Mouse (Mus musculus): Measurements from ENCODE around the gene Atp10a. TPM values are rescaled to one million over a fixed set of nuclear protein-coding genes. Genes with fewer than 3 reads are reported as not detected.

Atp10a gene
- polyA plus RNA-seq, 1 experiment from 2014 or later, result 1.2 TPM

DNA sequence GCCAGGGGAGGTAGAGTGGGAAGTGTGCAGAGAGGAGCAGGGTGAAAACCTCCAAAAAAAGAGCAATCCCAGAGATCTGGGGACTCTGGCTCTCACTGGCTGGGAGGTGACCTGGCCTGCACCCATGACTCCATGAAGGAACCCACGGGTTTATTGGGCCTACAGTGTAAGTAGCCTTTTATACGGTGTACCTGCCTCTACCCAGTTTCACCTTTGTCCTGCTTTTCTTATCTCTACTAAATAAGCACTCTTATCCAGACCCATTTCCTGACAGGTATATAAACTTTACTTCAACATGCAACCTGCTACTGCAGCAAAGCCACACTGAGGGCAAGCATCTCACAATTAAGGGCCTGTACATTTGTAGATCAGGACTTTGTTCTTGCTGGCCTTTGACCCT, 184.4 kb downstream of the Atp10a start:
- Histone ChIP-seq H3K4me1 (peaks cover 28% of the 10 kb centered on the region), H3K36me3 (replicated peaks) (no peaks in the 10 kb centered on the region), H3K4me3 (no peak overlapping the region), H3K9me3 (no peaks in the 10 kb centered on the region), H3K27me3 (replicated peaks) (no peaks in the 10 kb centered on the region), H3K9ac (no peak overlapping the region), H3K4me2 (no peak overlapping the region), H3K27ac (no peak overlapping the region)
- WGBS, result 87% methylated on average over 2 of the region's 2 CpGs
- ATAC-seq (replicated peaks), result no peak

DNA sequence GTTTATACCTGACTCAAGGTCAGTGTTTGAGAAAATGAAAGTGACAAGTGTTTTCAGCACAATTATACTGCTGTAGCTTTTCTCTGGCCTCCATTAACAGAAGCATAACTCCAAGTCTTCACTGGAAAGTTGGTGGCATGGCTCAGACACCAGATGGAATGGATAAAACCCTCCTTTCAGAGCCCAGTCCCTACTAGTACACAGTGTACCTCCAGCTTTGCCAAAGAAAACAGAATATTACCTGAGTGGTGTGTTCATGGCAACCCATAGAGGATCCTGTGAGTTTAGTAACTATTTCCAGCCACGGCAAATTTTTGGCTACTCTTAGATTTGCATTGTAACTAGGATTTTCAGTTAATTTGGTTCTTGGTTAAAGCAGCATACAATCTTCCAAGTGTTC, 185.1 kb downstream of the Atp10a start:
- no peak overlapping the region for H3K4me2 ChIP-seq

DNA sequence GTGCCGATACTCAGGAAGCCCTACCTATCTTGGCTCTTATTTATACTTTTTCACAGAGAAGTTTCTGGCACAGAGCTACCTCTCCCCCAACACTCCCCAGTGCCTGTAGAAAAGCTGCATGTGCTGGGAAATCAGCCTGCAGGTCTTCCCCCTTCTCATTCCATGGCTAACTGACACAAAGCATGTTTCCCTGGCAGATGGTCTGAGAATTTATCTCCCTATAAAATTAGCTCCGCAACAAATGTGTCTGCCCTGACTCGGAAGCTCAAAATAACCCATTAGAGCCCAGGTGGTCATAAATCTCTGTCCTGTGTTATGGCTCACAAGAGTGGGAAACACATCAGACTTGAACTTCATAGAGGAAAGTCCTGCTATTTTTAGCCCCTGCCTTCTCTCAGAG, 186.9 kb downstream of the Atp10a start:
- Histone ChIP-seq H3K9ac (no peak overlapping the region), H3K4me3 (no peak overlapping the region), H3K4me2 (no peak overlapping the region), H3K4me1 (peaks cover 28% of the 10 kb centered on the region), H3K36me3 (replicated peaks) (no peaks in the 10 kb centered on the region), H3K27ac (peak overlapping the region; percentile 96), H3K9me3 (no peaks in the 10 kb centered on the region), H3K27me3 (replicated peaks) (no peaks in the 10 kb centered on the region)
- ATAC-seq (replicated peaks), result no peak
- 35% methylated on average over 3 of the region's 3 CpGs for WGBS

More for the DNA sequence above, 185.1 kb downstream of the Atp10a start:
- Histone ChIP-seq H3K27ac (no peak overlapping the region), H3K9ac (no peak overlapping the region), H3K27me3 (replicated peaks) (no peaks in the 10 kb centered on the region), H3K36me3 (replicated peaks) (no peaks in the 10 kb centered on the region), H3K4me3 (no peak overlapping the region), H3K9me3 (no peaks in the 10 kb centered on the region), H3K4me1 (peaks cover 28% of the 10 kb centered on the region)
- ATAC-seq (replicated peaks), result no peak
- WGBS, result 87% methylated on average over 1 of the region's 1 CpGs

DNA sequence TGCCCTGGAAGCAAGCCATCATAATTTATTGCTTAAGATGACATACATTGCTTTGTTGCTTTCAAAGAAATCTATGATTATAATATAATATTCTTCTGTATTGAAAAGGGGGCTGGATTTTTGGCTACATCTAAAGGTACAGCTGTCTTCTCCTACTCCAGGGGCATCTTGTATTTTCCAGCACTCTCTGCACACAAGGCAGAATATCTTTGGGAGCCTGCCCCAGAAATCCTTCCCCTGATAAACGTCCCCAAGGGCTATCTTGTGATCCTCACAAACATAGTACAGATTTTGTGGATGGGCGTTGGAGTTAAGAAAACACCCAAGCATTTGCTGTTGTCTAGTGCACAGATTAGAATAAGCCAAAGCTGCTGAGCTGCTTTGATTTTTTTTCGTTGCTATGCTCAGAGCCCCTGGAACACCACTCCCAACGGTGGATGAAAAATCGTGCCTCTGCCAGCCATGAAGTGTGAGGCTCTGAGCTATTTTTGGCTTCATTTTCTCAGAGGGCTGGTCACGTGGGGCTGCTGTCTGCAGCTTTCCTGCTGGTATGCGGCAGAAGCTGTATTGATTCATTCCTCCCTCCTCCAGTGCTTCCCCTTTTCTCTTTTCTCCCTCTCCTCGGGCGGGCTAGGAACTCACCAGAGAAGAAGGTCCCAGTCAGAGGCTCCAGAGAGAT, 187.9 kb downstream of the Atp10a start:
- 2% methylated on average over 9 of the region's 9 CpGs for WGBS
- ATAC-seq (replicated peaks), result peak; percentile 97
- Histone ChIP-seq H3K4me3 (peak overlapping the region; percentile 7; the same call in 1 of the 2 replicates), H3K27me3 (replicated peaks) (no peaks in the 10 kb centered on the region), H3K9me3 (no peaks in the 10 kb centered on the region), H3K4me2 (peak overlapping the region; percentile 41), H3K4me1 (peaks cover 28% of the 10 kb centered on the region), H3K27ac (peak overlapping the region; percentile 96), H3K9ac (peak overlapping the region; percentile 22), H3K36me3 (replicated peaks) (no peaks in the 10 kb centered on the region)

DNA sequence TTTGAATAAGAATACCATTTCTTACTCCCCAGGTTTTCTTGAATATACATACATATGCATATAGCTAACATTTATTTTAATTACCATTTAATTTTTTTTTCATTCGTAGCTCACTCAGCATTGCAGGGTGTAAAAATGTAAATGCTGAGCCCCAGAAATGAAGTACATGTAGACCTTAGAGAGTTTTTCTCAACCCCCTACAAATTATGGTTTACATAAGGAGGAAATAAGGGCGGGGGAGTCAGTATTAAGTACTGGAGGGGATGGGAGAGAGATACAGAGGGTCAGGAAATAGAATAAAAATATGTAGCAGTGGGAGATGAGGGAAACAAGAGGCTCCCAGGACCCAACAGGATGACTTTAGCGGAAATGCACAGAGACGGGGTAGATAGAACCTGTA, 188.5 kb downstream of the Atp10a start:
- Histone ChIP-seq H3K4me1 (peaks cover 28% of the 10 kb centered on the region), H3K9me3 (no peaks in the 10 kb centered on the region), H3K9ac (no peak overlapping the region), H3K4me3 (no peak overlapping the region), H3K36me3 (replicated peaks) (no peaks in the 10 kb centered on the region), H3K27me3 (replicated peaks) (no peaks in the 10 kb centered on the region), H3K4me2 (peak overlapping the region; percentile 41), H3K27ac (peak overlapping the region; percentile 96)
- ATAC-seq (replicated peaks), result peak; percentile 48
- WGBS, result 17% methylated on average over 4 of the region's 4 CpGs

DNA sequence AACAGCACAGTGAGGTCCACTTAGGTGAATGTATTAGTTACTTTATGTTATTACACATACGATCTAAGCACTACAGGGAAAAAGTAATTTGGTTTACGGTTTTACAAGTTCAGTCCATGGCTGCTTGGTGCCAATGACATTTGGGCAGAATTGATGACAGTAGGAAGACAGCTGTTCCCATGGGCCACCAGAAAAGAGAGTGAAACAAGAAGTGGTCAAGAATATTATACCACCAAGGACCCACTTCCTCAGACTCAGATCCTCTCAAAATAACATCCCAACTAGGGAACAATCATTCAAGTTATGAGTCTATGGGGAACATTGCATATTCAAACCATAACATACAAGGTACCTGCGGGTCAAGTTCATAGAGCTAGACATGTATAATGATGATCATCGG, 203.0 kb downstream of the Atp10a start:
- Histone ChIP-seq H3K4me2 (no peak overlapping the region), H3K36me3 (replicated peaks) (no peaks in the 10 kb centered on the region), H3K27me3 (replicated peaks) (no peaks in the 10 kb centered on the region), H3K4me3 (no peak overlapping the region), H3K4me1 (no peaks in the 10 kb centered on the region), H3K9ac (no peak overlapping the region), H3K9me3 (no peaks in the 10 kb centered on the region), H3K27ac (no peak overlapping the region)
- ATAC-seq (replicated peaks), result no peak
- 94% methylated on average over 4 of the region's 4 CpGs for WGBS

DNA sequence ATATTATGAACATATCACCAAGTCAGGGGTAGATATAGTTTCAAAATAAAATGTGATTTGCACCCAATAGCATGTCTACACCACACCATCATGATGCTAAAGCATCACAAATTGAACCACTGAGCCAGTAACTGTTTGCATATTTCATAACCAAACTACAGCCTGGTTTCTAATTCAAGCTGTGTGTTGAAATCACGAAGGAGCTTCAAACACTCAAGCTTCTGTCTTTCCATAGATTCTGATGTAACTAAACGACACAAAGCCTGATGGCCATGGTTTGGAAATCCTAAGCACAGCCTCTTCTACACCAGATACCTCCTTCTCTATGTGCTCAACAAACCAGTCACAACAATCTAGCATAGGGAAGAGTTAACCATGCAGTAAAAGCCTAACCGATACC, 207.2 kb downstream of the Atp10a start:
- no peaks in the 10 kb centered on the region for H3K9me3 ChIP-seq
- H3K36me3 ChIP-seq (replicated peaks), result no peaks in the 10 kb centered on the region
- no peaks in the 10 kb centered on the region for H3K4me1 ChIP-seq
- no peak for ATAC-seq (replicated peaks)
- no peak overlapping the region for H3K4me3 ChIP-seq
- H3K27me3 ChIP-seq (replicated peaks), result no peaks in the 10 kb centered on the region
- H3K9ac ChIP-seq, result no peak overlapping the region
- 87% methylated on average over 3 of the region's 3 CpGs for WGBS
- H3K4me2 ChIP-seq, result no peak overlapping the region
- H3K27ac ChIP-seq, result no peak overlapping the region

DNA sequence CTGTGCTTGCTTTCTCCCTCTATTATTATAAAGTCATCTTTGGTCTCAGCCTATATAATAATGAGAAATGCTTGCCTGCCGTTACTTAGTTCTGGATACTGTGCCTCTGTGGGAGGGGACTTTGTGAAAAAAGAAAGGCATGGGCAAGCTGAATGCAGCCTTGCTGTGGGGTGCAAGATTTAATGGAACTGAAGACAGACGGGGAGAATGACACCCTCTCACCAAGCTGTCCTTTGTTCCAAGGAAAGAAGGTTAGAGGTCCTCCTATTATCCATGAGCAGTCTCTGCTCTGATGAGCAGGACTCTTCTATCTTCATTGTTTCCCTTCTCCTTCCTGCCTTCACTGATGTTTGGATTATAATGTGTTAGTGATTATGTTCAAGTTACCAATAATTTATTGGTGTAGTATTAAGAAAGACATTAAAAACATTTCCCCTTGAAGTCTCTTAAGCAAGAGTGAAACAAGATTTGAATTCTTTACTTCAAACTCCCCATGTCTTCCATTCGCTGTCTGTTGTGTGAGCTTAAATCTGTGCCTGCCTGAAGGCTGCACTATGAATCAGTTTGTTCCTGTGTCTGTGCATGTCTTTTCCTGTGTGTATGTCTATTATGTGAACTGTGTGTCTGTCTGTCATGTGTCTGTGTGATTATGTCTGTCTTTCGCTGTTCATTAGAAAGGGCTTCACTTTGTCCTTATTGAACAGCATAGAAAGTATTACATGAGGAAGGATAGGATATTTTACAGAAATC, 211.1 kb downstream of the Atp10a start:
- 18% methylated on average over 4 of the region's 4 CpGs for WGBS
- no peaks in the 10 kb centered on the region for H3K9me3 ChIP-seq
- no peaks in the 10 kb centered on the region for H3K27me3 ChIP-seq (replicated peaks)
- no peaks in the 10 kb centered on the region for H3K36me3 ChIP-seq (replicated peaks)
- 0 out of 2 replicates have a peak, but pooled peaks have one; percentile 11 for ATAC-seq (replicated peaks)
- H3K9ac ChIP-seq, result no peak overlapping the region
- no peak overlapping the region for H3K4me2 ChIP-seq
- H3K4me3 ChIP-seq, result no peak overlapping the region
- H3K4me1 ChIP-seq, result no peaks in the 10 kb centered on the region
- no peak overlapping the region for H3K27ac ChIP-seq

DNA sequence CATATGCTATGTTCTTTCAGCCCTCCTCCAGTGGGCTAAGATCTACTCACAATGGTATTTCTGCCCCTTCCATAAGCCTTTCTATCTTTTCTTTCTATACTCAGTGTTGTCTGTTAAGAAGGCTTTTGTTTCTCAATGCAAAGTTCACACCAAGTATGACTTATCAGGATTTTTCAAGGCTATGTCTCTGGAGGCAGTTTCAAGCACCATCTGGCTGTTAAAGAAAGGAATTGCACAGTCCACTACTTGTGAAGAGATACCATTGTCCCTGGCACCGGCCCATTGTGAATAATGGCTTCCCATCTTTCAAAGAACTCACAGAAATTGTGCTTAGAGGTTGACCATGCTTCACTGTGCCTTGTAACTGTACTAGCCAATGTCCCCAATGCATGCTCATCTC, 214.7 kb downstream of the Atp10a start:
- Histone ChIP-seq H3K9ac (no peak overlapping the region), H3K27me3 (replicated peaks) (no peaks in the 10 kb centered on the region), H3K4me1 (no peaks in the 10 kb centered on the region), H3K4me3 (no peak overlapping the region), H3K9me3 (no peaks in the 10 kb centered on the region), H3K27ac (no peak overlapping the region), H3K4me2 (no peak overlapping the region), H3K36me3 (replicated peaks) (no peaks in the 10 kb centered on the region)
- WGBS, result 37% methylated on average over 1 of the region's 1 CpGs
- ATAC-seq (replicated peaks), result no peak

DNA sequence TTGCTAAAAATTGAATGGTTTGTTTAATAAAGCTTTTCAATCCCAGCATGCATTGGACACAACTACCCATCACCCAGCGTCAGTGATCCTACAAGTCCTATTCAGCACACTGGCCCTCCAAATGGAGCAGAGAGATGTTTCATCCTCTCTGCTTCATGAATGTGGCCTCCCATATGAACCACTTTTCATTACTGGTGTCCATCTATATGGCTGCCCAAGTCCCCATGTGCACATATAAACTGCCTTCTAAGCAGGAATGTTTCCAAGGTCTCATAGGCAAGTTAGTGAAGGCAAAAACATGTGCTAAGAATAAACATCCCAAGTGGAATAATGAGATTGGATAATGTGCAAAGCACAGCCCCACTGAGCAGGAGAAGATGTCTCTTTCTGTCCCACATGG, 217.7 kb downstream of the Atp10a start:
- H3K27me3 ChIP-seq (replicated peaks), result no peaks in the 10 kb centered on the region
- no peak overlapping the region for H3K4me3 ChIP-seq
- no peaks in the 10 kb centered on the region for H3K4me1 ChIP-seq
- no peak overlapping the region for H3K9ac ChIP-seq
- no peak overlapping the region for H3K27ac ChIP-seq
- 94% methylated on average over 1 of the region's 1 CpGs for WGBS
- no peaks in the 10 kb centered on the region for H3K36me3 ChIP-seq (replicated peaks)
- H3K9me3 ChIP-seq, result no peaks in the 10 kb centered on the region
- H3K4me2 ChIP-seq, result no peak overlapping the region
- ATAC-seq (replicated peaks), result no peak

Measured in midbrain, embryonic 15.5 days (tissue).